Mouse (Mus musculus) stomach, embryonic 16.5 days (tissue): ENCODE data around the gene Phf21a. TPM values are rescaled to one million over a fixed set of nuclear protein-coding genes. Genes with fewer than 3 reads are reported as not detected.

Source experiments
- ATAC-seq: fragments of 200-750 bp; cut with Nextera tagmentation; 2 replicates; pipeline ENCODE4 v1.8.0; 2017; ENCODE audit warnings: moderate number of reproducible peaks, moderate TSS enrichment; ENCODE audit not compliant: insufficient read depth, low FRiP score
- H3K27ac ChIP-seq: fragments of 300-500 bp; sonication (generic); 2 replicates; pipeline ENCODE4 v1.5.1; 2014; ENCODE audit warnings: low read length
- H3K27me3 ChIP-seq: fragments of 300-500 bp; sonication (generic); 2 replicates; pipeline ENCODE4 v1.6.1; 2014; ENCODE audit warnings: low read length, control low read depth, mixed read lengths; ENCODE audit not compliant: control insufficient read depth, insufficient read depth
- H3K36me3 ChIP-seq: fragments of 300-500 bp; sonication (generic); 2 replicates; pipeline ENCODE4 v1.6.1; 2014; ENCODE audit warnings: low read length; ENCODE audit not compliant: control insufficient read depth, insufficient read depth
- H3K4me1 ChIP-seq: fragments of 300-500 bp; sonication (generic); 2 replicates; pipeline ENCODE4 v1.6.1; 2014; ENCODE audit warnings: low read length, control low read depth, mixed read lengths; ENCODE audit not compliant: control insufficient read depth, insufficient read depth
- H3K4me2 ChIP-seq: fragments of 300-500 bp; sonication (generic); 2 replicates; pipeline ENCODE4 v1.6.1; 2014; ENCODE audit warnings: low read depth, low read length, mixed read lengths
- H3K4me3 ChIP-seq: fragments of 300-500 bp; sonication (generic); replicated peaks from 2 replicates; pipeline ENCODE4 v1.5.1; 2014; ENCODE audit warnings: mild to moderate bottlenecking, low read length
- H3K9ac ChIP-seq: fragments of 300-500 bp; sonication (generic); 2 replicates; pipeline ENCODE4 v1.6.1; 2014; ENCODE audit warnings: low read length
- H3K9me3 ChIP-seq: fragments of 300-500 bp; sonication (generic); replicated peaks from 2 replicates; pipeline ENCODE4 v1.6.1; 2016; ENCODE audit warnings: low read length, control low read depth; ENCODE audit not compliant: control insufficient read depth
- WGBS: fragments of 180-500 bp; shearing (Covaris S2); extraction: QIAGEN DNeasy Blood & Tissue Kit; methylation state at CpG from one replicate; pipeline ENCODE4 v1.1.7; 2014; 5-methylcytosine and 5-hydroxymethylcytosine counted together
- polyA plus RNA-seq: library from polyadenylated mRNA; unstranded; fragments of >200 nt; fragmentation: Nextera tagmentation; extraction: Ambion mirVana; gene quantifications from 2 replicates; pipeline ENCODE4 v1.2.1, GENCODE M21; 2015

Phf21a gene
- polyA plus RNA-seq, 1 experiment from 2014 or later = 23.8 TPM

- no peak overlapping the region for H3K27ac ChIP-seq
- no peak overlapping the region for H3K4me2 ChIP-seq
- peaks cover 9% of the 10 kb centered on the region for H3K36me3 ChIP-seq
- H3K9ac ChIP-seq = no peak overlapping the region
- no peaks in the 10 kb centered on the region for H3K4me1 ChIP-seq
- H3K27me3 ChIP-seq = no peaks in the 10 kb centered on the region
- WGBS = 93% methylated on average over 2 of the region's 2 CpGs
- H3K9me3 ChIP-seq = no peaks in the 10 kb centered on the region
- no peak overlapping the region for H3K4me3 ChIP-seq
- no peak for ATAC-seq
These were observed 154.8 kb downstream of the Phf21a start for GRCm38 (mm10) chr2:92247711-92248110.

GRCm38 (mm10) chr2:92250472-92250871, 157.6 kb downstream of the Phf21a start:
- no peaks in the 10 kb centered on the region for H3K4me1 ChIP-seq
- H3K9ac ChIP-seq = no peak overlapping the region
- no peaks in the 10 kb centered on the region for H3K27me3 ChIP-seq
- peaks cover 9% of the 10 kb centered on the region for H3K36me3 ChIP-seq
- no peak for ATAC-seq
- H3K27ac ChIP-seq = no peak overlapping the region
- 83% methylated on average over 2 of the region's 2 CpGs for WGBS
- H3K4me3 ChIP-seq = no peak overlapping the region
- H3K4me2 ChIP-seq = no peak overlapping the region
- H3K9me3 ChIP-seq = no peaks in the 10 kb centered on the region

DNA sequence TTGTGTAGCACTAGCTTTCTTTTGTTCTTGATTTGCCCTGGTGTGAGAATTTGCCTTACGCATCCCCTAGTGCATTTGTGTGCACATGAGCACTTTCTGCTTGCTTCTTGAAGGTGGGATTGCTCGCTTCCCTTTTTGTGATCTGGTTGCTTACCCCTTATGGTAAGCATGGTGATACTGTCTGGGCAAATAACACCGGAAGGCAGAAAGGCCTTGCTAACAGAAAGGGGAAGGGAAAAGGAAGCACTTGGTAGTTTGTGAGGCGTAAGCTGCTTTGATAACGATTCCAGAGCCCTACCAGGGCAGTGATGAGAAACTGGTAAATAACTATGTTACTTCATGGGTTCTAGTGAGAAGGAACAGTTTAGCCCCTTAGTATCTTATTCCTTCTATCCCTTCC, 160.9 kb downstream of the Phf21a start:
- Histone ChIP-seq H3K36me3 (no peaks in the 10 kb centered on the region; the same call in 1 of the 2 replicates), H3K27me3 (no peaks in the 10 kb centered on the region), H3K4me3 (no peak overlapping the region), H3K9ac (no peak overlapping the region), H3K4me1 (no peaks in the 10 kb centered on the region), H3K9me3 (no peaks in the 10 kb centered on the region), H3K27ac (no peak overlapping the region), H3K4me2 (no peak overlapping the region)
- WGBS = 80% methylated on average over 5 of the region's 5 CpGs
- no peak for ATAC-seq

DNA sequence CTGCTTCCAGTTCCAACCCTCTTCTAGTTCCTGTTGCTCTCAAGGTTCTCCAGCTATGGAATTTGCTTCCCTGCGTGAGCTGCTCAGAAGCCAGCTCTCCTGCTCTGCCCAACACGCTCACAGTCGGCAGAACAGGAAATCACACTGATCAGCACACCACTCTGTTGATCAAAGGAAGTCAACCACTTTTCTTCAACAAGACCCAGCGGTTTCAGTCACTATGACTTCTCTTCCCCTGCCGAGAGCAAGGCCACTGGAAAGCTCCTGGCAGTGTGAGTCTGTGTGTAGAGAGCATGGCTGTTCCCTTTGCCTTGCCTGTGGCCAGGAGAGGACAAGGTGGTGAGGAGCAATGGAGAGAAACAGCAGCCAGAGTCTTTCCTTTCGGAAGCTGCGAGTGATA, 163.2 kb downstream of the Phf21a start:
- no peaks in the 10 kb centered on the region; the same call in 1 of the 2 replicates for H3K4me1 ChIP-seq
- no peak overlapping the region for H3K4me2 ChIP-seq
- no peaks in the 10 kb centered on the region for H3K9me3 ChIP-seq
- WGBS = 71% methylated on average over 7 of the region's 7 CpGs
- no peak overlapping the region for H3K27ac ChIP-seq
- H3K9ac ChIP-seq = no peak overlapping the region
- ATAC-seq = no peak
- no peaks in the 10 kb centered on the region for H3K36me3 ChIP-seq
- no peak overlapping the region for H3K4me3 ChIP-seq
- H3K27me3 ChIP-seq = no peaks in the 10 kb centered on the region

- H3K4me1 ChIP-seq = no peaks in the 10 kb centered on the region; the same call in 1 of the 2 replicates
- no peak for ATAC-seq
- H3K27me3 ChIP-seq = no peaks in the 10 kb centered on the region
- H3K36me3 ChIP-seq = no peaks in the 10 kb centered on the region
- no peak overlapping the region for H3K9ac ChIP-seq
- no peak overlapping the region for H3K27ac ChIP-seq
- H3K4me2 ChIP-seq = no peak overlapping the region
- WGBS = 73% methylated on average over 4 of the region's 4 CpGs
- no peak overlapping the region for H3K4me3 ChIP-seq
- H3K9me3 ChIP-seq = no peaks in the 10 kb centered on the region
These were observed 164.5 kb downstream of the Phf21a start for GRCm38 (mm10) chr2:92257372-92257956.

DNA sequence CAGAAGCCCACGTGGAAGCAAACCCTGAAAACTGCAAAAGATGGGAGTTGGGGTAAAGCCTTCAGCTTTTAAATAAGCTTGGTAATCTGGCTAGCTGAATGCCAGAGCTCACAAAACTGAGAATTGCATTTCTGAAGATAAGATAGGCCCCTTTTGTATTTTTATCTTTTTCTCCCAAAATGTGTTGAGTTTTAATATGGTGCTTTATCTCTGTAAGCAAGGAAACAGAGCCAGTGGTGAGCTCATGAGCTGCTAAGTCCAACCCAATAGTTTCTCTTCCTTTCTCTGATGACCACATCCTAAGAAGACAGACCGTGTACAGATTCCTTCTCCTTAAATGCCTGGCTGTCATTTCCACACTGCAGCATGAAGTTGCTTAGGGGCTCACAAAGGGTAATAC, 167.0 kb downstream of the Phf21a start:
- WGBS = 77% methylated on average over 2 of the region's 2 CpGs
- H3K27ac ChIP-seq = no peak overlapping the region
- H3K9ac ChIP-seq = no peak overlapping the region
- H3K4me2 ChIP-seq = no peak overlapping the region
- H3K9me3 ChIP-seq = no peaks in the 10 kb centered on the region
- H3K27me3 ChIP-seq = no peaks in the 10 kb centered on the region
- ATAC-seq = no peak
- H3K4me1 ChIP-seq = no peaks in the 10 kb centered on the region; the same call in 1 of the 2 replicates
- H3K4me3 ChIP-seq = no peak overlapping the region
- H3K36me3 ChIP-seq = no peaks in the 10 kb centered on the region

- Histone ChIP-seq H3K9ac (no peak overlapping the region), H3K4me3 (no peak overlapping the region), H3K4me2 (no peak overlapping the region), H3K9me3 (no peaks in the 10 kb centered on the region), H3K27ac (no peak overlapping the region), H3K36me3 (no peaks in the 10 kb centered on the region), H3K4me1 (peaks cover 7% of the 10 kb centered on the region; the same call in 1 of the 2 replicates), H3K27me3 (no peaks in the 10 kb centered on the region)
- WGBS = 52% methylated on average over 9 of the region's 9 CpGs
- no peak for ATAC-seq
These were observed 173.2 kb downstream of the Phf21a start for GRCm38 (mm10) chr2:92266100-92266617.

GRCm38 (mm10) chr2:92269227-92269626, 176.3 kb downstream of the Phf21a start:
- no peak overlapping the region for H3K27ac ChIP-seq
- H3K4me1 ChIP-seq = peaks cover 13% of the 10 kb centered on the region; the same call in 1 of the 2 replicates
- no peak overlapping the region for H3K9ac ChIP-seq
- H3K27me3 ChIP-seq = no peaks in the 10 kb centered on the region
- no peak overlapping the region for H3K4me2 ChIP-seq
- no peak overlapping the region for H3K4me3 ChIP-seq
- no peaks in the 10 kb centered on the region for H3K36me3 ChIP-seq
- H3K9me3 ChIP-seq = no peaks in the 10 kb centered on the region
- no peak for ATAC-seq
- 75% methylated on average over 5 of the region's 5 CpGs for WGBS

DNA sequence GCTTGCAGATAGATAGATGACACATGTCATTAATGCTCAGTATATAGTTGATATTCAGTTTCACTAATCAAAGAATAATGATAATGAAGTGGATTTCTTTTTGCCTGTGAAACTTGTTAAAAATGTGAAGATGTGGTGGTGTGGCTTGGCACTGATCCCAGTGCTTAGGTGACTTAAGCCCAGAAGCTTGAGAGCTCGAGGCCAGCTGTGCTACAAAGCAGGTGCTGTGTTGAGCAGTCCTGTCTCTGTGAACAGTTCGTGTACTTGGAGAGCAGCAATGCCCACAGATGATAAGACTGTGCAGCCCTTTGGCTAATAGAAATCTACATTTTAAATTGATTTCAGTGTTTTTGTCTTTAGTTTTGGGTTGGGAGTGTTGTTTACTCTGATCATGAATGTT, 179.6 kb downstream of the Phf21a start:
- Histone ChIP-seq H3K27me3 (no peaks in the 10 kb centered on the region), H3K9me3 (no peaks in the 10 kb centered on the region), H3K9ac (no peak overlapping the region), H3K4me2 (no peak overlapping the region), H3K36me3 (no peaks in the 10 kb centered on the region), H3K27ac (no peak overlapping the region), H3K4me3 (no peak overlapping the region), H3K4me1 (peaks cover 6% of the 10 kb centered on the region; the same call in 1 of the 2 replicates)
- 35% methylated on average over 2 of the region's 2 CpGs for WGBS
- no peak for ATAC-seq
